16 mouse cellular contexts compared by ENCODE assay signal in the genomic region with DNA sequence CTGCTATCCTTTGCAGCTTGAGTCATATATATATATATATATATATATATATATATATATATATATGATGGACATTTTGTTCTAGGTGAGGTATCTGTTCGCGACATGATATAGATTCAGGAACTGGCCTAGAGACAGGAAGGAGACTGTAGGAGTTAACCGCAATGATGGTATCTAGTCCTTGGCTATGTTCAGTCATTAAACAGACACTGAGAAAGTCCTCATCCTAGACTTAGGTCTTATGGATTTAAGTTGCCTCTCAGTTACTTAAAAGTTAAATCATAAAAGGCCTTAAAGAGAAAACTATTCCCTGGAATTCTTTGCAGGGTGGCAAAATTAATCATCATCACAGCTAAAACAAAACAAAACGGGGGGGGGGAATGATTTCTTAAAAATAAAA. TPM values are rescaled to one million over a fixed set of nuclear protein-coding genes. Genes with fewer than 3 reads are reported as not detected.
A peak's percentile ranks its signal among the peaks of the same experiment; 100 is the strongest.
DNase-seq lines count a peak whose midpoint lies in the region; ATAC-seq lines count a peak whose summit lies in the region.
"Had no signal": no experiment of that assay in that cellular context is flagged by ENCODE, and none has a peak within 500 bp of the region (broad histone marks: within the 10 kb centered on the region; RNA-seq: fewer than 3 reads in every experiment).

No protein-coding gene starts in this region.

- H3K36me3 ChIP-seq in embryonic facial prominence, embryonic 14.5 days (ENCODE audit: control insufficient read depth, insufficient read depth, low read length), result no peaks in the 10 kb centered on the region
- H3K36me3 ChIP-seq in hindbrain, embryonic 12.5 days, result no peaks in the 10 kb centered on the region
- H3K36me3 ChIP-seq in neural tube, embryonic 13.5 days, result no peaks in the 10 kb centered on the region
- H3K36me3 ChIP-seq: limb, embryonic 13.5 days; stomach, embryonic 15.5 days had no signal

- H3K9me3 ChIP-seq in embryonic facial prominence, embryonic 14.5 days (ENCODE audit: control insufficient read depth, low read length), result no peaks in the 10 kb centered on the region
- H3K9me3 ChIP-seq in hindbrain, embryonic 12.5 days (replicated peaks), result no peaks in the 10 kb centered on the region
- no peaks in the 10 kb centered on the region for H3K9me3 ChIP-seq in neural tube, embryonic 13.5 days
- H3K9me3 ChIP-seq: limb, embryonic 13.5 days; stomach, embryonic 15.5 days had no signal

- peak; percentile 9 for DNase-seq in heart, adult 11 months
- no peak for DNase-seq in heart, postnatal 10 days
- DNase-seq in embryonic facial prominence, embryonic 14.5 days (ENCODE audit: low spot score), result no peak
- no peak for DNase-seq in layer of hippocampus, postnatal 14 days (ENCODE audit: low spot score in 2 of 2)
- DNase-seq in cerebellum, adult 11 months, result no peak
- no peak for DNase-seq in B cell, adult 2 months
- DNase-seq: gastrocnemius, postnatal 14 days; kidney, postnatal 14 days; lung, adult 2 months; thymus, postnatal 14 days had no signal

- H3K9ac ChIP-seq in embryonic facial prominence, embryonic 14.5 days (ENCODE audit: low read depth, low read length), result no peak overlapping the region
- H3K9ac ChIP-seq in hindbrain, embryonic 12.5 days, result peak overlapping the region; percentile 85; the same call in 1 of the 2 replicates
- peak overlapping the region; percentile 54; the same call in 1 of the 2 replicates for H3K9ac ChIP-seq in neural tube, embryonic 13.5 days
- H3K9ac ChIP-seq: limb, embryonic 13.5 days; stomach, embryonic 15.5 days had no signal

- peak overlapping the region; percentile 5; the same call in 1 of the 2 replicates for H3K4me2 ChIP-seq in embryonic facial prominence, embryonic 14.5 days (ENCODE audit: low read depth, low read length)
- H3K4me2 ChIP-seq in hindbrain, embryonic 12.5 days (replicated peaks), result peak overlapping the region; percentile 61
- H3K4me2 ChIP-seq in neural tube, embryonic 13.5 days, result peak overlapping the region; percentile 68
- H3K4me2 ChIP-seq: limb, embryonic 13.5 days; stomach, embryonic 15.5 days had no signal

- 0 out of 2 replicates have a peak, but pooled peaks cover 4% of the 10 kb centered on the region for H3K4me1 ChIP-seq in embryonic facial prominence, embryonic 14.5 days (ENCODE audit: control insufficient read depth, insufficient read depth, low read length)
- peaks cover 58% of the 10 kb centered on the region for H3K4me1 ChIP-seq in hindbrain, embryonic 12.5 days
- peaks cover 66% of the 10 kb centered on the region for H3K4me1 ChIP-seq in neural tube, embryonic 13.5 days (replicated peaks)

- no peak overlapping the region for H3K27ac ChIP-seq in embryonic facial prominence, embryonic 14.5 days (replicated peaks; ENCODE audit: low read depth, low read length)
- H3K27ac ChIP-seq in hindbrain, embryonic 12.5 days, result no peak overlapping the region
- no peak overlapping the region for H3K27ac ChIP-seq in neural tube, embryonic 13.5 days (replicated peaks)
- H3K27ac ChIP-seq: limb, embryonic 13.5 days; stomach, embryonic 15.5 days had no signal

- WGBS in embryonic facial prominence, embryonic 14.5 days, result 12% methylated on average over 4 of the region's 4 CpGs
- WGBS in hindbrain, embryonic 12.5 days, result 7% methylated on average over 4 of the region's 4 CpGs
- WGBS in neural tube, embryonic 13.5 days, result 8% methylated on average over 4 of the region's 4 CpGs

- H3K27me3 ChIP-seq in embryonic facial prominence, embryonic 14.5 days (replicated peaks; ENCODE audit: control insufficient read depth, insufficient read depth, low read length), result peaks cover 100% of the 10 kb centered on the region
- peaks cover 89% of the 10 kb centered on the region for H3K27me3 ChIP-seq in hindbrain, embryonic 12.5 days
- H3K27me3 ChIP-seq in neural tube, embryonic 13.5 days, result peaks cover 96% of the 10 kb centered on the region

- no peak overlapping the region for H3K4me3 ChIP-seq in embryonic facial prominence, embryonic 14.5 days (ENCODE audit: low read depth, low read length)
- H3K4me3 ChIP-seq in hindbrain, embryonic 12.5 days, result peak overlapping the region; percentile 51
- peak overlapping the region; percentile 51 for H3K4me3 ChIP-seq in neural tube, embryonic 13.5 days
- H3K4me3 ChIP-seq: limb, embryonic 13.5 days; stomach, embryonic 15.5 days had no signal

- ATAC-seq in embryonic facial prominence, embryonic 14.5 days (ENCODE audit: low read depth), result no peak
- no peak for ATAC-seq in hindbrain, embryonic 12.5 days (ENCODE audit: low FRiP score)
- no peak for ATAC-seq in neural tube, embryonic 13.5 days (ENCODE audit: low read depth)
- ATAC-seq: inflammation-experienced regulatory T-cells, adult 6 months had no signal

- intact Hi-C loops in heart, postnatal 10 days (cut with DNase I), result loop anchor here (5.0 to 10.0 kb wide), 2 partner anchors 324 to 554 kb away; a partner anchor contains a TSS

RNA-seq across cellular contexts. Expression of a gene that starts 9.6 kb away (rescaled TPM):
- total RNA-seq in heart, postnatal 10 days (2021), result not detected
- polyA plus RNA-seq in embryonic facial prominence, embryonic 14.5 days (2014; fragmentation: Nextera tagmentation; extraction: Ambion mirVana), result 1.8 and 2.6 TPM in 2 replicates
- polyA plus RNA-seq in hindbrain, embryonic 12.5 days (2016; fragmentation: Nextera tagmentation; extraction: Ambion mirVana), result 17.9 and 20.1 TPM in 2 replicates
- 16.0 and 16.7 TPM in 2 replicates for polyA plus RNA-seq in neural tube, embryonic 13.5 days (2015; fragmentation: Nextera tagmentation; extraction: Ambion mirVana)
- total RNA-seq in layer of hippocampus, postnatal 14 days (2021), result 10 to 100 TPM; 11.1 to 11.2 TPM
- total RNA-seq: megakaryocyte, adult 5-6 weeks had no signal
- polyA plus RNA-seq: lung, adult 2 months had no signal

Comparison
In these comparisons a context has a peak if more than half of its experiments do, and no peak if none do; other contexts are left out.
1. H3K4me2 ChIP-seq: peak in every context shown above with its lines; median percentile 68 in neural tube, embryonic 13.5 days; 61 in hindbrain, embryonic 12.5 days; 5 in embryonic facial prominence, embryonic 14.5 days.